Mouse (Mus musculus): ENCODE data around the gene Dmrtc2.
A peak's percentile ranks its signal among the peaks of the same experiment; 100 is the strongest.

The Dmrtc2 gene

DNA sequence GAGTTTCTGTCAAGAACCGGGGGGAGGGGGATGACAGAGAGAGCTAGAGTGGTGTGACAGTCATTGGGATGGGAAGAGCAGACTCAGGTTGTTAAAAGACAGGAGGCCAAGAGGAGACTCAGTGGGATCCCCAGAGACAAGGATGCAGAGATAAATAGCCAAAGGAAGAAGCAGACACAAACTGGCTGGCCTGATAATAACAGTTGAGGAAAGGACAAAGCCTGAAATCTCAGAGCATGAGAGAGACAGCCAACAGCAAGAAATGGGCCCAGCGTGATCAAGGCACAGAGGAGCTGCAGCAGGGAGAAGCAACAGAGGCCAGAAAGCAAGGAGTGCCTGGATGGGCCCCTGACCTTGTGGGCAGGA is 32.4 kb downstream of the Dmrtc2 start:
- DNase-seq (ENCODE audit: low spot score), result no peak

DNA sequence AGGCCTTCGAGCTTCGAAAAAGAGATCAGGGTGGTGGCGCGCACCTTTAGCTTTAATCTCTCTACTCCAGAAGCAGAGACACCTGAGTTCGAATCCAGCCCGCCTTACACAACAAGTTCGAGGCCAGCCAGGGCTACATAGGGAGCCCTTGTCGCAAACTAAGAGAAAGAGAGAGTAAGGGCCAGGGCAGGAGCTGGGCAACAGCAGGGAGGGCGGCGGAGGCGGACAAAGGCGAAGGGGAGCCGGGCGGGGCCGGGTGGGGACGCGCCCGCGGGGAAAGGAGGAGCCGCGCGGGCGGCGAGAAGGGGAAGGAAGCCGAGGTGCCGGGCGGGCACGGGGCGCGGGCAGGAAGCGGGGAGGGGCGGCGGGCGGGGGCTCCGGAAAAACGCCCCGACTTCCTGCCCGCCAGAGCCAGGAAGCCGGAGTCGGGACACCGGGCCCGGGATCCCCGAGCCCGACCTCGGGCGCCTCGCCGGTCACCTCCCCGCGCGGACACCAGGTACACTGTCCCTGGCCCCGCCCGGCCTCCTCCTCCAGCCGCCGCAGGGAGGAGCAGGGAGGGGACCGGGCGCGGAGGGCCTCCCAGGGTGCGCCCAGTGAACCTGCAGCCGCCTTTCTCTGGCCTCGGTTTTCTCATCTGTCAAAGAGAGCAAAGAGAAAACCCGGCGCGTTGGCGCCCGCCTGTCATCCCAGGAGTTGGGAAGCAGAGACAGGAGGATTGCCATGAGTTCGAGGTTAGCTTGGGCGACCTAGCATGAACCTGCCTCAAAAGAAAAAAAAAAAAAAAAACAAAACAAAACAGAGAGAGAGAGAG is 33.0 kb downstream of the Dmrtc2 start, which contains the start of gene Arhgef1:
Gene Arhgef1, plus strand, starts transcription at position 283 of the 814 bp plus-strand sequence.
- DNase-seq (ENCODE audit: low spot score), result peak; percentile 70

DNA sequence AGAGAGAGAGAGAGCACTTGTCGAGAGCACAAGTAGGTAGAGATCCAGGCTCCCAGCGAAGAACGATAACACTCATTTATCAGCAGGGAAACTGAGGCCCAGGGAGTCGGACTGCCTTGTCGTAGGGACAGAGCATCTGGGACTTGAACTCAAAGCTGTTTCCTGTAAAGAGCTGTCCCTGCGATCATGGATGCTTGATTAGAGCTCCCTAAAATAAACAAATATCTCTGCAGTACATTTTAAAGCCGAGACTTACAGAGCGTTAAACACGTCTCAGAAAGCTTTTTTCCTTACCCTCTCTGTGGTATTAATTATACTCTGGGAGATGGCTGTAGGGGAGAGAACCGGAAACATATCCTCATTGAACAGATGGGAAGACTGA is 33.6 kb downstream of the Dmrtc2 start:
- no peak for DNase-seq (ENCODE audit: low spot score)

DNA sequence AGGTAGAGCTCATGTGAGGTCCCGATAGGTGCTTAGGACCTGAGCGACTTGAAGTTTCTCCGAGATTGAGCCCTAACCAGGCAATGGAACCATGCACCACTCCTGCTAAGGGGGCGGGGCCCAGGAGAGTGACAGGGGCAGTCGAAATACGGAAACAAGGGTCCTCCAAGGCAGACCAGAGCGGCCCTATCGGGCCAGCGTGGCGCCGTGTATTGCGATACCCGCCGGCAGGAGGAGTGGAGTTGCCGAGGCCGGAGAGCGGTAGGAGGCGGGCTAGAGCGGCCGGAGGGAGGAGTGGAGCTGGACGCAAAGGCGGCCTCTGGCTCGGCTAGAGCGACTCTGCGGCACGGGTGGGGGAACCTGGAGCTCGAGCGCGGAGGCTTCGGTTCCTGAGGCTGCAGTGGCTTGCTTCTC is 34.2 kb downstream of the Dmrtc2 start:
- peak; percentile 97 for DNase-seq (ENCODE audit: low spot score)

DNA sequence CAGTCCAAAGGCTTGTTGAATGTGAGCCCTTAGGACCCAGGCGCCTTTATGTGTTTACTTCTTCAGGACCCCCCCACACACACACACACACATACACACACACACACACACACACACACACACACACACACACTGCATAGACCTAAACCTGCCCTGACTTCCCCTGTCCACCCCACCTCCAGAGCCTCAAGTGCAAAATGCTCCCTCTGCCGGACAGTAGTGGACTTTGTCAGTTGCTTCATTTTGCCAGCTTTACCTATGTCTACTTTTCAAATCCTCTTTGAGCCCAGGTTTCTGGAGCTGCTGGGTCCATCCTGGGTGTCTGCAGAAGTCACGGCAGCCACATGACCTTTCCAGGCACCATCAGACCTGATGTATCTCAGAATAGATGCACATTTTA is 35.1 kb downstream of the Dmrtc2 start:
- no peak for DNase-seq (ENCODE audit: low spot score)

DNA sequence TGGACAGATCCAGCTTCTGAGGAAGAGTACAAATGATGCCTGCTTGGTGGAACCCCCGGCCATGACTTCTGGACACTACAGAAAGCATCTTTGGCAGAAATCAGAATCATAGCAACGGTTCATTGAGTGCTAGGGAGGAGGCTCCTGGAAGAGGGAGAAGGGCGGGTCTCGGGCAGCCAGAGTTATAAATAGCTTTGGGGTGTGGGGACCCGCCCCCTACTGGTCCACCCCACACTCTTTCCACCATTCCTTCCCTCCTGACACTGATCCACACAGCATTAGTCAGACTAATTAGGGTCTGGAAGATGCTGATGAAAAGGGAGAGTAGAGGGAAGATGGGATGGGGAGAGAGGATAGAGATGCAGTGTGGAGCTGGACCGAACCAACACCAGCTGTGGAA is 36.7 kb downstream of the Dmrtc2 start:
- DNase-seq (ENCODE audit: low spot score), result no peak

DNA sequence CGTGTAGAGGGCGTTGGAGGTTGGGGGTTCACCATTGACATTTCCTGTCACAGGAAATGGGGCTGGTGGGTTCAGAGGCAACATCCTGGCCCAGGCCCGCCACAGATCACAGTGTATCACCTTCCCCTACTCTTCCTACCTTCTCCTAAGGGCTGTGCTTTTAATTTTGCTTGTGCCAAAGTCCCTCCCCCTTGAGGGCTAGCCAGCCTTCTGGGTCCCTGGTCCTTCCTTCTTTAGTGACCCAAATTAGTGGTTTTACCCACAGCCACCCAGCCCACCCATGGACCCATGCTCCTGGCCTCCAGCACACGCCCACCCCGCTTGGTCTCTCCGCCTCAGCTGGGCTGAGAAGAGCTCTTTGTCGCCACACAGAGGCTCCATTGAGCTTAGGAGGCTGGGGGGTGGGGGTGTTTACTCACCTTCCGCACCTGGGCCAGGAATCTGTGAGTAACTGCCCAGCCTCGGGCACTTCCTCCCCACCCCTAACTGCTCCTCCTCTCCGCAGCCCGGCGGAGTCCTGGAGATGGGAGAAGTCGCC is 37.4 kb downstream of the Dmrtc2 start:
- DNase-seq (ENCODE audit: low spot score), result no peak

DNA sequence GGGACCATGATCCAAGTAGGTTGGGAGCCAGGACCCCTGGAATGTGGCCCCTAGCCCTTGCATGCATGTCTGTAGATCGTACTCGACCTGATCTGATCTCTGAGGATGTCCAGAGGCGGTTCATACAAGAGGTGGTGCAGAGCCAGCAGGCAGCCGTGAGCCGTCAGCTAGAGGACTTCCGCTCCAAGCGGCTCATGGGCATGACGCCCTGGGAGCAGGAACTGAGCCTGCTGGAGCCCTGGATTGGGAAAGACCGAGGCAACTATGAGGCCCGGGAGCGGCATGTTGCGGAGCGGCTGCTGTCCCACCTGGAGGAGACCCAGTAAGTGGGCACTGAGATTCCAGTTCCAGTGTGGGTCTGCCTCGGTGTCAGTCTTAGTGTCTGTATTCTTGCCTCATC is 42.6 kb downstream of the Dmrtc2 start:
- no peak for DNase-seq (ENCODE audit: low spot score)

DNA sequence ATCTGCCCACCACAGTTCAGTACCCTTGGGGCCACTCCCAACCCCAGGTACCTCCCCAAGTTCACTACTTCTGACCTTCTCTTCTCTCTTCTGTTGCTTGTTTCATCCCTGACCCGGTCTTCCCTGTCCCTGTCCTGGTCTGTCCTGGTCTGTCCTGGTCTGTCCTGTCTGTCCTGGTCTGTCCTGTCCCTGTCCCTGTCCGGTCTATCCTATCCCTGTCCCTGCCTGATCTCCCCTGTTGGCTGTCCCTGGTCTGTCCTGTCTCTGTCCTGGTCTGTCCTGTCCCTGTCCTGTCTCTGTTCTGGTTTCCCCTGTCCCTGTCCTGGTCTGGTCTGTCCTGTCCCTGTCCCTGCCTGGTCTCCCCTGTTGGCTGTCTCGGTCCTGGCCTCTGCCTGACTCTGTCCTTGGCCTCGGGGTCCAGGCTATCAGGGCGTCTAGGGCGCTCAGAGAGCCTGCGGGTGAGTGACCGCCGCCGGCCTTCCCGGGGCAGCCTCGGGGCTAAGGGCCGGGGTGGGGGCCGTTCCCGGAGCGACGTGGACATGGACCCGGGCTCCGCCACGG is 49.0 kb downstream of the Dmrtc2 start:
- no peak for DNase-seq (ENCODE audit: low spot score)

DNA sequence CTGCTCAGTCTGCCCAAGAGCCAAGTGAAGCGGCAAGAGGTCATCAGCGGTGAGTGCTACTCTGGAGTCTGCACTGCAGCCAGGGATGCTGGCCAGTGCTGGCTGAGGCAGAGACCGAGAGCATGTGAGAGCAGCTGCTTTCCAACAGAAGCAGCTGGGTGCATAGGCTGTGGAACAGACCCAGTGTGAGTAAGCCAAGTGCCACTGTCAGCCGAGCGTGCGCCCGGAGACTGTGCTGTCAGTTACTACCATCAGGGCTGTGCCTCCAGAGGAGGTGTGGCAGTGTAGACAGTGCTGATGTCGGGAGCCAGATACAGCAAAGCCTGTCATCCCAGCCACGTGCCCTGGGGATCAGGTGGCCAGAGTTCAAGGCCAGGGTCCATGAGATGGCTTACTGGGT is 49.9 kb downstream of the Dmrtc2 start:
- DNase-seq (ENCODE audit: low spot score), result no peak
